Mouse (Mus musculus) spleen, postnatal 10 days (tissue): ENCODE results near the gene Fbxl15.

Experiments used
- DNase-seq, 2 experiments: peaks; one replicate each; pipeline ENCODE4 v3.0.0; 2021 to 2022; ENCODE audit warnings: low spot score in 2 of 2

The Fbxl15 gene

GRCm38 (mm10) chr19:46308706-46309435, 19.1 kb upstream of the Fbxl15 start:
- DNase-seq = peak; percentile 85 to 94

GRCm38 (mm10) chr19:46309651-46310305, 18.2 kb upstream of the Fbxl15 start:
- peak; percentile 12 to 34 for DNase-seq

GRCm38 (mm10) chr19:46310312-46310865, 17.6 kb upstream of the Fbxl15 start:
- DNase-seq = peak; percentile 9 to 16

GRCm38 (mm10) chr19:46311341-46311740, 16.6 kb upstream of the Fbxl15 start:
- DNase-seq = peak in 1 of 2 experiments; percentile 17

- DNase-seq = peak; percentile 11 to 18
Observed at GRCm38 (mm10) chr19:46312566-46312965, 15.4 kb upstream of the Fbxl15 start.

- DNase-seq = peak; percentile 11 to 22
Observed at GRCm38 (mm10) chr19:46313116-46313515, 14.9 kb upstream of the Fbxl15 start.

GRCm38 (mm10) chr19:46313591-46313990, 14.4 kb upstream of the Fbxl15 start:
- DNase-seq = peak; percentile 19 to 23

GRCm38 (mm10) chr19:46314151-46314601, 13.8 kb upstream of the Fbxl15 start:
- peak; percentile 67 to 71 for DNase-seq

GRCm38 (mm10) chr19:46314872-46315742, 12.9 kb upstream of the Fbxl15 start:
- DNase-seq = peak; percentile 41 to 66

GRCm38 (mm10) chr19:46315752-46316610, 12.0 kb upstream of the Fbxl15 start:
- DNase-seq = peak; percentile 32 to 33

- peak; percentile 19 to 33 for DNase-seq
Observed at GRCm38 (mm10) chr19:46316846-46317545, 11.0 kb upstream of the Fbxl15 start.

GRCm38 (mm10) chr19:46317546-46317885, 10.5 kb upstream of the Fbxl15 start:
- DNase-seq = peak; percentile 14 to 17

- DNase-seq = peak; percentile 20 to 22
Observed at GRCm38 (mm10) chr19:46318031-46318471, 9.9 kb upstream of the Fbxl15 start.

- DNase-seq = peak; percentile 13 to 49
Observed at GRCm38 (mm10) chr19:46318586-46319378, 9.2 kb upstream of the Fbxl15 start.

GRCm38 (mm10) chr19:46320076-46320785, 7.8 kb upstream of the Fbxl15 start:
- peak in 1 of 2 experiments; percentile 13 for DNase-seq

- peak in 1 of 2 experiments; percentile 39 for DNase-seq
Observed at GRCm38 (mm10) chr19:46321101-46321943, 6.7 kb upstream of the Fbxl15 start.

GRCm38 (mm10) chr19:46322144-46322995, 5.6 kb upstream of the Fbxl15 start:
- no peak for DNase-seq
